Mouse (Mus musculus) limb, embryonic 11.5 days (tissue): ENCODE data around the gene Spem2. TPM values are rescaled to one million over a fixed set of nuclear protein-coding genes. Genes with fewer than 3 reads are reported as not detected.

Source experiments
- ATAC-seq: fragments of 200-750 bp; cut with Nextera tagmentation; 2 replicates; pipeline ENCODE4 v1.8.0; 2017; ENCODE audit warnings: low read depth; ENCODE audit not compliant: insufficient number of reproducible peaks, low FRiP score, low TSS enrichment
- DNase-seq: peaks from one replicate; pipeline ENCODE4 v3.0.0-alpha.2; 2015; ENCODE audit warnings: low spot score
- H3K27ac ChIP-seq: fragments of 300-500 bp; sonication (generic); replicated peaks from 2 replicates; pipeline ENCODE4 v1.5.1; 2014; ENCODE audit warnings: low read depth, mild to moderate bottlenecking, low read length
- H3K27me3 ChIP-seq: fragments of 300-500 bp; sonication (generic); 2 replicates; pipeline ENCODE4 v1.6.1; 2014; ENCODE audit warnings: mild to moderate bottlenecking, low read length, mixed read lengths; ENCODE audit not compliant: control insufficient read depth, insufficient read depth
- H3K36me3 ChIP-seq: fragments of 300-500 bp; sonication (generic); 2 replicates; pipeline ENCODE4 v1.6.1; 2014; ENCODE audit warnings: mild to moderate bottlenecking, low read length, moderate library complexity, mixed read lengths; ENCODE audit not compliant: control insufficient read depth, insufficient read depth
- H3K4me1 ChIP-seq: fragments of 300-500 bp; sonication (generic); 2 replicates; pipeline ENCODE4 v1.6.1; 2014; ENCODE audit warnings: low read length, mixed read lengths; ENCODE audit not compliant: control insufficient read depth, insufficient read depth
- H3K4me2 ChIP-seq: fragments of 300-500 bp; sonication (generic); 2 replicates; pipeline ENCODE4 v1.6.1; 2014; ENCODE audit warnings: low read depth, mild to moderate bottlenecking, moderate library complexity; ENCODE audit not compliant: severe bottlenecking
- H3K4me3 ChIP-seq: fragments of 300-500 bp; sonication (generic); 2 replicates; pipeline ENCODE4 v1.5.1; 2014; ENCODE audit warnings: low read depth, low read length
- H3K9ac ChIP-seq: fragments of 300-500 bp; sonication (generic); 2 replicates; pipeline ENCODE4 v1.6.1; 2014; ENCODE audit warnings: mild to moderate bottlenecking, low read length
- H3K9me3 ChIP-seq: fragments of 300-500 bp; sonication (generic); 2 replicates; pipeline ENCODE4 v1.6.1; 2016; ENCODE audit warnings: low read length; ENCODE audit not compliant: control insufficient read depth
- WGBS: fragments of 180-500 bp; shearing (Covaris S2); extraction: QIAGEN DNeasy Blood & Tissue Kit; methylation state at CpG from one replicate; pipeline ENCODE4 v1.1.7; 2014; 5-methylcytosine and 5-hydroxymethylcytosine counted together
- polyA plus RNA-seq: library from polyadenylated mRNA; unstranded; fragments of >200 nt; fragmentation: Nextera tagmentation; extraction: Ambion mirVana; gene quantifications from 2 replicates; pipeline ENCODE4 v1.2.1, GENCODE M21; 2014

Gene Spem2
- polyA plus RNA-seq, 1 experiment from 2014 or later, result not detected

DNA sequence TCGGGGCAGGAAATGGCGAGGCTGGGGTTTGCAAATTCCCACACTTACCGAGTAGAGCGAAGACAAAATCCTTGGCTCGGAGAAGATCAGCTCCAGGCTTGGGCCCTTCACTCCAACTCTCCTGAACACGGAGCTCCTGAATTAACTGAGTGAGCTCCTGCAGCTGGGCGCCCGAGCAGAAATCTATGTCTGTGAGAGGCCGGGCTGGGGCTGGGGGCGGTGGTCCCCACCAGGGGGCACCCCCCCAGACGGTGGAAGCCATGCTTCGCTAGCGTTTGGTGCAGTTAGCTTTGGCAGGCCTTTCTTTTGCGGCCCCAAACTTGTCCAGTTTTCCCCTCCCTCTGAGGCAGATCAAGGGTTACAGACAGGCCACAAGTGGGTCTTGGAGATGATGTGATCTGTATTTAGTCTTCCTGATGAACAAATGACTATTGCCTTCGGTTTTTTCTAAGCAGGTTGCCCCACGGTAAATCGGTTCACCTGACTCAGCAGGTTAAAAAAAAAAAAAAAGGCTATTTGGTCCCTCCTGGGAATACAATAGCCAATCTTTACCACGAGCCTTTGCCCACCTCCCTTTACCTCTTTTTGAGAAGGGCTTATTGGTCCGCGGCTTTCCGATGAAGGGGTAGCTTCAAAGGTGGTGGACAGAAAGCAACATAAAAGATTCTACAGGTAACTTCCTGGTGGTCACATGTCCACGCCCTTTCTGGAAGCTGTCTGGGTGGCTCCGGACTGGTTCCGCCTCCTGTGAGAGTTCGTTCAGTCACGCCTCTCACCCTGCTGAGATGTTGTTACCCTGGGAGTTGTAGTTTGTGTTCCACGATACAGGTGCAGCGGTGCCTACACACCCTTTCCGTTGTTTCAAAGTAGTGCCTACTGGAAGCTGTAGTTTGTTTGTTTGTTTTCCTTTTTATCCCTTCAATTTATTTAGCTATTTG, 13.0 kb downstream of the Spem2 start, which contains the start of gene Tmem102:
Tmem102 (minus strand) TSS at position 653 of the 938 bp plus-strand sequence.
- H3K27ac ChIP-seq, result no peak within 1 kb of the TSS
- ATAC-seq (no peak), DNase-seq (peak; percentile 38)
- H3K9me3 ChIP-seq, result no peaks in the 10 kb centered on the region
- H3K4me1 ChIP-seq, result peaks cover 33% of the 10 kb centered on the region
- no peak within 1 kb of the TSS; the same call in 1 of the 2 replicates for H3K4me3 ChIP-seq
- WGBS, result 6% methylated on average over 29 of the region's 29 CpGs
- peaks cover 57% of the 10 kb centered on the region for H3K27me3 ChIP-seq
- no peaks in the 10 kb centered on the region for H3K36me3 ChIP-seq
- peak within 1 kb of the TSS; percentile 85; the same call in 1 of the 2 replicates for H3K4me2 ChIP-seq
- no peak within 1 kb of the TSS; the same call in 1 of the 2 replicates for H3K9ac ChIP-seq

DNA sequence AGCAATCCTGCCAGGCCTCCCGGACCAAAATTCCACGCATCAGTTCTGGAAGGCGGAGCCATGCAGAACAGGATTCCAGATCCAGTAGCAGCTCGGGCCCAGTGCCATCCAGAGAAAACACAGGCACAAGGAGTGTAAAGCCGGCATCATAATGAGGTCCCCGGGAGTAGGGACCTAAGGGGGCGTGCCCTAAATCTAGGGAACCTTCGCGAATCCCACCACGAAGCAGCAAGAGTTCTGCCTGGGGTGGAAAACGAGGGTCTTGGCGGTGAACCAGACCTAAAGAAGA, 13.7 kb downstream of the Spem2 start:
- 3% methylated on average over 12 of the region's 12 CpGs for WGBS
- H3K9ac ChIP-seq, result no peak overlapping the region
- DNase-seq, result peak; percentile 41

DNA sequence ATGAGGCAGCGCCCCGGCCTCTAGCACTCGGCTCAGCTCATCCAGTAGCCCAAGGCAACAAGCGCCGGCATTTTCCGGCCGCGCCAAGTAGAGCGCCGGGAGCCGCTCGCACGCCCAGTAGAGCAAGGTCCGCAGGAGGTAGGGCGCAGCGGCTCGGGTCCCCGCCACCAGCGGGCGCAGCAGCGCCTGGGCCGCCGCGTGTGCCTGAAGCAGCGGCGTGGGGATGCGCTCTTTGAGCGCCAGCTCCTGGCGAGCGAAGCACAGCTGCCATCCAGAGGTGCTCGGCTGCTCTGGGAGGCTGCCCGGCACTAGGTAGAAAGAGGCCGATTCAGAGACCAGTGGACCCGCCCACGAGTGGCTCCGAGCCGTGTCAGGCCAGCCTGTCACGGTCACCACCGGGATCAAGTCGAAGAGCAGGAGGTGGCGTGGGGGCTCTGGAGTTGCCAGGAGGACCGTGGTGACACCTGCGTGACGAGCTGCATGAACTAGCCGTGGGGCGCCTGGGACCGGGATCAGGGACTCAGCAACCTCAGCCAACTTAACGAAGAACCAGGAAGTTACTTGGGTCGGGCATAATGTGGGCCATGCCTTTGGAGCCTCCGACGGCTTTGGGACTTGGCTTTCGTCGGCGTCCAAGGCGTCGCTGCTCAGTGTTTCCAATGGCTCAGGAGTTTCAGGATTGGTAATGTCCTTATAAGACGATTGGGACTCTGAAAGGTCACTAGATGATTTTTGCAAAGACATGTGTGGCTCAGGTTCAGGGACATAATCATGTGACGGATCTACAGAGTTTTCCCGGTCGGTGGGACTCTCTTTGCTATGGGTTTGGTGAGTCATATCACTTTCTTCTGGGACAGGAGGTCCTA, 14.2 kb downstream of the Spem2 start:
- H3K4me1 ChIP-seq, result peaks cover 42% of the 10 kb centered on the region
- 1% methylated on average over 60 of the region's 60 CpGs for WGBS
- H3K36me3 ChIP-seq, result no peaks in the 10 kb centered on the region
- ATAC-seq (no peak), DNase-seq (peak; percentile 79)
- H3K27ac ChIP-seq, result no peak overlapping the region
- H3K9me3 ChIP-seq, result no peaks in the 10 kb centered on the region
- peak overlapping the region; percentile 85 for H3K4me2 ChIP-seq
- H3K9ac ChIP-seq, result peak overlapping the region; percentile 41; the same call in 1 of the 2 replicates
- peak overlapping the region; percentile 46 for H3K4me3 ChIP-seq
- peaks cover 62% of the 10 kb centered on the region for H3K27me3 ChIP-seq

More for the DNA sequence above, 13.7 kb downstream of the Spem2 start:
- peak overlapping the region; percentile 85; the same call in 1 of the 2 replicates for H3K4me2 ChIP-seq
- H3K27ac ChIP-seq, result no peak overlapping the region
- no peaks in the 10 kb centered on the region for H3K9me3 ChIP-seq
- ATAC-seq, result no peak
- H3K27me3 ChIP-seq, result peaks cover 61% of the 10 kb centered on the region
- H3K4me3 ChIP-seq, result no peak overlapping the region; the same call in 1 of the 2 replicates
- H3K4me1 ChIP-seq, result peaks cover 40% of the 10 kb centered on the region
- no peaks in the 10 kb centered on the region for H3K36me3 ChIP-seq

DNA sequence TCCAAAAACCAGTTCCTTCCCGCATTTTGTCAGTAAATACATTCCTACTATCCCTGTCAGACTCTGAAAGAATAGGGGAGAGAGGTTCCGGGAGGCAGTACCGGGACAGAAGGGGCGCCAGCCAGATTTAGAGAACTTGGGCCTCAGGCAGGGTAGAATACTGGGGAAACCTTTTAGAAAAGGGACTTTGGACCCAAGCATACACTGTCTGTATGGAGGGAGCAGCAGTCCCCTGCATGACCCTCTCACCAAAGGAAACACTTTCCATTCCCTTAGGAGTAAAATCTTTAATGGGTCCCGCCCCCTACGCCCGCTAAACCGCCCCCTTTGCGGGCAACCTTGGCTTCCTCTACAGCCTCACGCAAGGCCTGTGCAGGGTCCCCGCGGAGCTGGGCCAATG, 14.9 kb downstream of the Spem2 start:
- Histone ChIP-seq H3K27me3 (peaks cover 65% of the 10 kb centered on the region), H3K36me3 (no peaks in the 10 kb centered on the region), H3K9me3 (no peaks in the 10 kb centered on the region), H3K4me3 (peak overlapping the region; percentile 46), H3K4me2 (peak overlapping the region; percentile 85), H3K27ac (no peak overlapping the region), H3K9ac (no peak overlapping the region; the same call in 1 of the 2 replicates), H3K4me1 (peaks cover 42% of the 10 kb centered on the region)
- 2% methylated on average over 12 of the region's 12 CpGs for WGBS
- no peak for DNase-seq
- ATAC-seq, result no peak

DNA sequence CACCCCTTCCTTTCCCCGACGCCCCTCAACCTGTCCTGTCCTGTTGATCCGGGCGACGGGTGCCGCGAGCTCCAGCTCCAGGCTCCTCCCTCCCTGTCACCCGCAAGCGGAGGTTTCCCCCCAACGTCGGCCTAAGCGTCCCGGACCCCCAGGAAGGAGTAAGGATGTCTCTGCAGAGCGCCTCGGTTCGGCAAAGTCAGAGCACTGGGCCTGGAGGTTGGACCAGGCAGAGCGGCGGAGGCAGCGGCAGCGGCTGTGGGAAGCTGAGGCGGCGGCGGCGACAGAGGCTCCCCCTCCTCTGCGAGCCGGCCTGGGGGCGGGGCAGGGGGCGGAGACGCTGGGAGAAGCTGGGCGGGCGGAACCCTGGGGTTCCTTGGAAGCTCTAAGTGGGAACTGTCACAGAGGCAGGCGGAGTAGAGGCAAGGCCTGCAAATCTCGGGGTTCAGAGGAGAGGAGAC, 15.6 kb downstream of the Spem2 start:
- ATAC-seq (no peak), DNase-seq (peak; percentile 83)
- H3K9ac ChIP-seq, result peak overlapping the region; percentile 34; the same call in 1 of the 2 replicates
- no peaks in the 10 kb centered on the region for H3K36me3 ChIP-seq
- WGBS, result under 1% methylated on average over 33 of the region's 33 CpGs
- H3K9me3 ChIP-seq, result no peaks in the 10 kb centered on the region
- peaks cover 42% of the 10 kb centered on the region for H3K4me1 ChIP-seq
- peak overlapping the region; percentile 46 for H3K4me3 ChIP-seq
- peak overlapping the region; percentile 85 for H3K4me2 ChIP-seq
- H3K27ac ChIP-seq, result no peak overlapping the region
- peaks cover 72% of the 10 kb centered on the region for H3K27me3 ChIP-seq

DNA sequence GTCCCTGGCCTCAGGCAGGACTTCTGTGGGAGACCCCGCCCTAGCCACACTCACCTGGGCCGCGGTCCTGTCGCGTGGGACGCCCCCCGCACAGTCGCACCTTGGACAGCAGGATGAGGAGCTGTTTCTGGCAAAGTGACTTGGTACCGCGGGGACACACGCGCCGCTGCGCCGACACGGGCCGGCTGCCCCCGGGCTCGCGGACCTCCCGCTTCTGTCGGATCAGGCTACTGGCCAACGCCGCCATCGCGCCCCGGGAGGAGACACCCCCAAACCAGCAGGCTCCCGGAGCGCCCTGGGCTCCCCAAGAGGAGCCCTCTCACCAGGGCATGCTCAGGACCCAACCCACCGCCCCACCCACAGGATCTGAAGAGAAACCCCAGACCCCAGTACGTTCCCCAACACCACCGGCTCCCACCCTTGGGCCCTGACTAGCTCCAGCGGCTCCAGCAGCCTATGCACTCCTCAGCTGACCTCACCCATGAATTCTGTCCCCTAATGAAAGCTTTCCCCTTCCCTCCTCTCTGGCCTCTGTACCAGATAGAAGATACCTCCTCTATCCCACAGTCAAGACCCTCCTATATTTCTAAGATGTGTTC, 16.8 kb downstream of the Spem2 start, which contains the start of gene Fgf11:
Fgf11 (minus strand) TSS at position 479 of the 599 bp plus-strand sequence.
- H3K4me2 ChIP-seq, result peak within 1 kb of the TSS; percentile 91
- ATAC-seq (no peak), DNase-seq (peak; percentile 32)
- no peaks in the 10 kb centered on the region for H3K36me3 ChIP-seq
- H3K27me3 ChIP-seq, result peaks cover 70% of the 10 kb centered on the region
- peaks cover 42% of the 10 kb centered on the region for H3K4me1 ChIP-seq
- WGBS, result 2% methylated on average over 33 of the region's 33 CpGs
- H3K9ac ChIP-seq, result peak within 1 kb of the TSS; percentile 68
- H3K4me3 ChIP-seq, result peak within 1 kb of the TSS; percentile 46
- H3K9me3 ChIP-seq, result no peaks in the 10 kb centered on the region
- H3K27ac ChIP-seq, result 0 out of 2 replicates have a peak within 1 kb of the TSS, but pooled peaks have one; percentile 42

DNA sequence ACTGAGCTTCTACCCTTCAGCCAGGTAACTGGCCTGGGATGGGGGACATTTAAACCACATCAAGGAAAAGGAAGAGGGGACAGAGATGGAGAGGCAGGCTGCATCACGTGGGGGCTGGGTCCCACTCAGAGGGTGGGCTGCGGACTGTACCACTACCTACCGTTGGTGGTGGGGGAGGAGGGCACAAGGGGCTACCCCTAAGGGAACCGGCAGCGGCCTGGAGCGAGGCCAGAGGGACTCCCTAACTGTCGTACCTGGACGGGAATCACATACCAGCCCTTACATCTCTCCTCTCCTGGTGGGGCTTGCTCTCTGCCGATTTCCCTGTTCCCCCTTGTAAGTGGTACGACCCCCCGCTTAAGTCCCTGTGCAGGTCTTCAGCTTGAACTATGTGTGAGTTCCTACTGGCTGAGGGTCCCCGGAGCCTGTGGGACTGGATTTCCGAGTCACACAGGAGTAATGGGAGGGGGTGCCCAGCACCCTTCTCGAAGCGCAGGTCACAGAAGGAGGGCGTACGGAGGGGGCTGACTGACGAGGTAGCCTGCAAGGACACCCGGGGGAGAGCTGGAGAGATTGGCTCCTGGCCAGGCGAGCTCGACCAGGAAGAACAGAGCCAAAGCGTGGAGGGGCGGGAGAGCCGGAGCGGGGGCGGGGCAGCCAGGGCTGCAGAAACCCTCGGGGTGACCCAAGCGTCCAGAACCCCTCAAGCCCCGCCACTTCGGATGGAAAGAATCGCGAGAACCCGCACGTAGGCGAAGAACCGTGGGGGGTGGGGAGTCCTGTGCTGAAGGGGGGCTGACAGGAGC, 17.7 kb downstream of the Spem2 start:
- DNase-seq (peak; percentile 83), ATAC-seq (peak; percentile 61; the same call in 1 of the 2 replicates)
- H3K9ac ChIP-seq, result peak overlapping the region; percentile 68
- H3K4me1 ChIP-seq, result peaks cover 42% of the 10 kb centered on the region
- no peaks in the 10 kb centered on the region for H3K9me3 ChIP-seq
- 0 out of 2 replicates have a peak overlapping the region, but pooled peaks have one; percentile 42 for H3K27ac ChIP-seq
- H3K4me3 ChIP-seq, result peak overlapping the region; percentile 46
- WGBS, result under 1% methylated on average over 36 of the region's 36 CpGs
- no peaks in the 10 kb centered on the region for H3K36me3 ChIP-seq
- H3K27me3 ChIP-seq, result peaks cover 65% of the 10 kb centered on the region
- peak overlapping the region; percentile 91 for H3K4me2 ChIP-seq
